Mouse (Mus musculus): ENCODE results near the gene Rhof. TPM values are rescaled to one million over a fixed set of nuclear protein-coding genes. Genes with fewer than 3 reads are reported as not detected.

The Rhof gene
- polyA plus RNA-seq, 1 experiment from 2014 or later = 29.7 TPM

DNA sequence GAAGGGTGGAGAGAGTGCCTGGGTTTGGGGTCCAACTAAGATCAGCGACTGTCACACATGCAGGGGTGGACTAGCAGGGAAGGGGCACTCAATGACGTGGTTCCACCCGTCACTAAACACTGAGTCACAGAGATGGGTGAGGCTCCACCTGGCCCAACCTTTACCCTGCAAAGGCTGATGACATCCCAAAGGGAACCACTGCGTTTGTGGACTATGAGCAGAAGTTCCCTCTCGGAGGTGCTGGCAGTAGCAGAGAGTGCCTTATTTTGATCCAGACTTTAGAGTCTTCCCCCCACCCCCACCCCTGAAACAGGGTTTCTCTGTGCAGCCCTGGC, 1.7 kb downstream of the Rhof start:
- Histone ChIP-seq H3K9ac (ENCODE audit: low read depth, low read length) (no peak overlapping the region), H3K27ac (ENCODE audit: low read depth, low read length) (no peak overlapping the region), H3K4me2 (ENCODE audit: low read length) (no peak overlapping the region), H3K9me3 (ENCODE audit: control insufficient read depth, low read length) (no peaks in the 10 kb centered on the region), H3K27me3 (replicated peaks; ENCODE audit: control insufficient read depth, insufficient read depth, low read length) (no peaks in the 10 kb centered on the region), H3K4me3 (ENCODE audit: low read length) (no peak overlapping the region), H3K36me3 (ENCODE audit: control insufficient read depth, insufficient read depth, low read length) (peaks cover 2% of the 10 kb centered on the region; the same call in 1 of the 2 replicates), H3K4me1 (ENCODE audit: control insufficient read depth, insufficient read depth, low read depth, low read length) (peaks cover 38% of the 10 kb centered on the region)
- no peak for ATAC-seq
- 88% methylated on average over 5 of the region's 5 CpGs for whole genome bisulfite sequencing

- H3K9ac ChIP-seq (ENCODE audit: low read depth, low read length) = no peak overlapping the region
- WGBS = 83% methylated on average over 9 of the region's 9 CpGs
- no peak overlapping the region for H3K27ac ChIP-seq (ENCODE audit: low read depth, low read length)
- H3K27me3 ChIP-seq (replicated peaks; ENCODE audit: control insufficient read depth, insufficient read depth, low read length) = no peaks in the 10 kb centered on the region
- peaks cover 33% of the 10 kb centered on the region for H3K4me1 ChIP-seq (ENCODE audit: control insufficient read depth, insufficient read depth, low read depth, low read length)
- no peak overlapping the region for H3K4me3 ChIP-seq (ENCODE audit: low read length)
- peaks cover 2% of the 10 kb centered on the region; the same call in 1 of the 2 replicates for H3K36me3 ChIP-seq (ENCODE audit: control insufficient read depth, insufficient read depth, low read length)
- H3K4me2 ChIP-seq (ENCODE audit: low read length) = no peak overlapping the region
- H3K9me3 ChIP-seq (ENCODE audit: control insufficient read depth, low read length) = no peaks in the 10 kb centered on the region
- ATAC-seq = no peak
Measured at GRCm38 (mm10) chr5:123130030-123130813, 2.3 kb downstream of the Rhof start.

- Histone ChIP-seq H3K27me3 (replicated peaks; ENCODE audit: control insufficient read depth, insufficient read depth, low read length) (no peaks in the 10 kb centered on the region), H3K9ac (ENCODE audit: low read depth, low read length) (no peak overlapping the region), H3K9me3 (ENCODE audit: control insufficient read depth, low read length) (no peaks in the 10 kb centered on the region), H3K4me3 (ENCODE audit: low read length) (no peak overlapping the region), H3K4me2 (ENCODE audit: low read length) (no peak overlapping the region), H3K4me1 (ENCODE audit: control insufficient read depth, insufficient read depth, low read depth, low read length) (peaks cover 23% of the 10 kb centered on the region), H3K27ac (ENCODE audit: low read depth, low read length) (no peak overlapping the region), H3K36me3 (ENCODE audit: control insufficient read depth, insufficient read depth, low read length) (peaks cover 2% of the 10 kb centered on the region; the same call in 1 of the 2 replicates)
- whole genome bisulfite sequencing = 87% methylated on average over 10 of the region's 10 CpGs
- ATAC-seq = no peak
Measured at GRCm38 (mm10) chr5:123129170-123129757, 3.2 kb downstream of the Rhof start.

DNA sequence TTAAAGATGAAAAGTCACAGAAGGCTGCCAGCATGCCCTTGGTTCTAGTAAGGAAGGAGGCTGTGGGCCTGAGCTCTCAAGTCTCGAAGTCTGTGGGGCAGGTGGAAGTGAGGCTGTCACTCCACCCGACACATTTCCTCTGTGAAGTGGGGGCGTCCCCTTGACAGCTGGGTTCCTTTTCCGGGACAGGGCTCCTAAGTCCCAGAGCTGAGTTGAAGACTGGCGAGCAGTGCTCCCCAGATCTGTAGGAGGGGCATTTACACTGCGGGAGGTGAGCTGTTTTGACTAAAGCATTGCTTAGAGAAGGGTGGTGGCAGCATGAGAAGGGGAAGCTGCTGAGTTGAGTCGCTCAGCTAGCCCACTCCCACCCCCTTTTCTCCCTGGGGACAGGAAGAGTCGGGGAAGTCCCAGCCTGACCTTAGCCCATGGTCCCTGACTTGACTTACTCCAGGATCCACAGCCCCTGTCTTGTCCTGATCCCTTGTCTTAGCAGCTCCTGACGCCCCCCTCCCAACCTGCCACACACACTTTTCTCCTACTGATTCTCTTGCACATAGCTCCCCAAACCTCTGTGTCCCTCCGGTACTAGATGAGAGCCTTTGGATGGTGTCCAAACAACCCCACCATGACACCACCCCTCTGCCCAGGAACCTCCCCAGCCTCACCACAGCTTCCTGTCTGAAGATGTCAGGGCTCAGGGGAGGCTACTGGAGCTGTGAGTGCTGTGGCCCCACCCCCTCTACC, 3.9 kb downstream of the Rhof start:
- H3K27ac ChIP-seq (ENCODE audit: low read depth, low read length) = no peak overlapping the region
- H3K36me3 ChIP-seq (ENCODE audit: control insufficient read depth, insufficient read depth, low read length) = peaks cover 2% of the 10 kb centered on the region; the same call in 1 of the 2 replicates
- no peak overlapping the region for H3K4me3 ChIP-seq (ENCODE audit: low read length)
- no peaks in the 10 kb centered on the region for H3K27me3 ChIP-seq (replicated peaks; ENCODE audit: control insufficient read depth, insufficient read depth, low read length)
- no peaks in the 10 kb centered on the region for H3K9me3 ChIP-seq (ENCODE audit: control insufficient read depth, low read length)
- no peak overlapping the region for H3K4me2 ChIP-seq (ENCODE audit: low read length)
- no peak overlapping the region for H3K9ac ChIP-seq (ENCODE audit: low read depth, low read length)
- H3K4me1 ChIP-seq (ENCODE audit: control insufficient read depth, insufficient read depth, low read depth, low read length) = peaks cover 16% of the 10 kb centered on the region
- WGBS = 56% methylated on average over 10 of the region's 10 CpGs
- ATAC-seq = no peak

DNA sequence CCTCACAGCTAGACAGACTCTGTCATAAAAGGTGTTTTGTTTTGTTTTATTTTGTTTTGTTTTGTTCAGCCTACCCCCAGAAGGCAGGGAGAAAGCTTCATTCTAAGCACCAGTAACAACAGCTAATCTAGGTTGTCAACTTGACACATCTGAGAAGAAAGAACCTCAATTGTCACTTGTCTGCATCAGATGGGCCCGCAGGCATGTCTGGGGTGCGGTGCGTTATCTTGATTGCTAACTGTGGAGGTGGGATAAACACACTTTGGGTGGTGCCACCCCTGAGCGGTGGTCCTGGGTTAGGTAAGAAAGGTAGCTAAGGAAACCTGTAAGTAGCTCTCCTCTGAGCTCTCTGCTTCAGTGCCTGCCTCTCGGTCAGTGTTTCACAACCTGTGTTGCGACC, 5.5 kb downstream of the Rhof start:
- Histone ChIP-seq H3K9ac (ENCODE audit: low read depth, low read length) (no peak overlapping the region), H3K4me1 (ENCODE audit: control insufficient read depth, insufficient read depth, low read depth, low read length) (peaks cover 2% of the 10 kb centered on the region), H3K27ac (ENCODE audit: low read depth, low read length) (no peak overlapping the region), H3K4me2 (ENCODE audit: low read length) (no peak overlapping the region), H3K27me3 (replicated peaks; ENCODE audit: control insufficient read depth, insufficient read depth, low read length) (no peaks in the 10 kb centered on the region), H3K36me3 (ENCODE audit: control insufficient read depth, insufficient read depth, low read length) (peaks cover 2% of the 10 kb centered on the region; the same call in 1 of the 2 replicates), H3K4me3 (ENCODE audit: low read length) (no peak overlapping the region), H3K9me3 (ENCODE audit: control insufficient read depth, low read length) (no peaks in the 10 kb centered on the region)
- ATAC-seq = no peak
- WGBS = 78% methylated on average over 6 of the region's 6 CpGs

DNA sequence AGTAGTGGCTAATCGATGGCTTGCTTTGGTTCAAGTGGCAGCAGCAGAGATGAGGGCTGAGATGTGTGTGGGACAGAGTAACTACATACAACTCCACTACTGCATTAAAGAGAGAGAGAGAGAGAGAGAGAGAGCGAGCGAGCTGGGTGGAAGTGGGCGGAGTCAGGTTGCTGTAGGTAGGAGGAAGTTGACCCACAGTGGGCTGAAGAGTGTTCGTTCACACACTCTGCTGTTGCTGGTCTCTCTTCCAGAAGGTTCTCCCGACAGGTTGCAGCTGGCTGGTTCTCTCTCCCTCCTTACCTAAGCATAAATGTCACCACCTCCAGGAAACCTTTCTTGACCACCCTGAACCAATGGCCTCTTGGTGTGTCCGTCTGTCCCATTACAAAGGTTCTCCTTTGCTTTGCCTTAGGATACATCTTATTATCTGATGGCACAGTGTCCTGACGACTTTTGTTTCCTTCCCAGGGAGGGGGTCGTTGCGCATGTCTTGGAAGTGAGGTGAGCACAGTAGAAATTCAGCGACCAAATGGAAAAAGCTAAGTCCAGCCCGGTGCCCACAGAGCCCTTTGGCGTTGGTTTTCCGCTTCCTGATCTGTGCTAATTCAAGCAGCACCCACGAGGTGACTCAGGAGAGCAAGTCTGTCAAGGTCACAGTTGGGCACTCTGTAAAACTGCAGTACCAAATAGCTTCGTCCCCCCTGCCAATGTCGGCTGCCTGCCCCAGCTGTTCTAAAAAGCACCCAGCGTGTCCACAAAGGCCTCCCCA, 6.7 kb downstream of the Rhof start:
- Histone ChIP-seq H3K36me3 (ENCODE audit: control insufficient read depth, insufficient read depth, low read length) (peaks cover 2% of the 10 kb centered on the region; the same call in 1 of the 2 replicates), H3K4me1 (ENCODE audit: control insufficient read depth, insufficient read depth, low read depth, low read length) (no peaks in the 10 kb centered on the region; the same call in 1 of the 2 replicates), H3K27ac (ENCODE audit: low read depth, low read length) (no peak overlapping the region), H3K9ac (ENCODE audit: low read depth, low read length) (no peak overlapping the region), H3K4me3 (ENCODE audit: low read length) (no peak overlapping the region), H3K27me3 (replicated peaks; ENCODE audit: control insufficient read depth, insufficient read depth, low read length) (no peaks in the 10 kb centered on the region), H3K9me3 (ENCODE audit: control insufficient read depth, low read length) (no peaks in the 10 kb centered on the region), H3K4me2 (ENCODE audit: low read length) (no peak overlapping the region)
- 82% methylated on average over 15 of the region's 18 CpGs for WGBS
- ATAC-seq = no peak

GRCm38 (mm10) chr5:123125105-123125504, 7.4 kb downstream of the Rhof start:
- no peak for ATAC-seq
- Histone ChIP-seq H3K27ac (ENCODE audit: low read depth, low read length) (no peak overlapping the region), H3K9me3 (ENCODE audit: control insufficient read depth, low read length) (no peaks in the 10 kb centered on the region), H3K4me1 (ENCODE audit: control insufficient read depth, insufficient read depth, low read depth, low read length) (no peaks in the 10 kb centered on the region; the same call in 1 of the 2 replicates), H3K4me2 (ENCODE audit: low read length) (no peak overlapping the region), H3K36me3 (ENCODE audit: control insufficient read depth, insufficient read depth, low read length) (peaks cover 2% of the 10 kb centered on the region; the same call in 1 of the 2 replicates), H3K9ac (ENCODE audit: low read depth, low read length) (no peak overlapping the region), H3K4me3 (ENCODE audit: low read length) (no peak overlapping the region), H3K27me3 (replicated peaks; ENCODE audit: control insufficient read depth, insufficient read depth, low read length) (no peaks in the 10 kb centered on the region)
- WGBS = 86% methylated on average over 6 of the region's 6 CpGs

GRCm38 (mm10) chr5:123122181-123122580, 10.3 kb downstream of the Rhof start:
- Histone ChIP-seq H3K4me2 (ENCODE audit: low read length) (no peak overlapping the region), H3K27ac (ENCODE audit: low read depth, low read length) (no peak overlapping the region), H3K4me1 (ENCODE audit: control insufficient read depth, insufficient read depth, low read depth, low read length) (no peaks in the 10 kb centered on the region), H3K4me3 (ENCODE audit: low read length) (no peak overlapping the region), H3K27me3 (replicated peaks; ENCODE audit: control insufficient read depth, insufficient read depth, low read length) (no peaks in the 10 kb centered on the region), H3K36me3 (ENCODE audit: control insufficient read depth, insufficient read depth, low read length) (no peaks in the 10 kb centered on the region), H3K9me3 (ENCODE audit: control insufficient read depth, low read length) (no peaks in the 10 kb centered on the region), H3K9ac (ENCODE audit: low read depth, low read length) (no peak overlapping the region)
- no peak for ATAC-seq
- 87% methylated on average over 4 of the region's 4 CpGs for WGBS
